In genomic region chr2:45105922-45106851, GRCm38 (mm10) we compare ENCODE assay signal across 8 mouse cellular contexts. TPM values are rescaled to one million over a fixed set of nuclear protein-coding genes. Genes with fewer than 3 reads are reported as not detected.
DNase-seq lines count a peak whose midpoint lies in the region; ATAC-seq lines count a peak whose summit lies in the region.

No protein-coding gene starts in this region.

- no peak for ATAC-seq in intestine, embryonic 16.5 days
- no peak for ATAC-seq in stomach, embryonic 15.5 days (ENCODE audit: insufficient read depth, low FRiP score, low read depth)
- ATAC-seq in activated CD4-positive, CD25-positive, alpha-beta regulatory T cell, adult 4 months: no peak

- H3K9me3 ChIP-seq in intestine, embryonic 16.5 days (ENCODE audit: control insufficient read depth, low read length): no peaks in the 10 kb centered on the region
- no peaks in the 10 kb centered on the region for H3K9me3 ChIP-seq in stomach, embryonic 15.5 days

- peak overlapping the region; percentile 85 for H3K4me2 ChIP-seq in intestine, embryonic 16.5 days (ENCODE audit: low read depth, low read length)
- H3K4me2 ChIP-seq in stomach, embryonic 15.5 days: peak overlapping the region; percentile 78

- WGBS in intestine, embryonic 16.5 days: 44% methylated on average over 7 of the region's 7 CpGs
- WGBS in stomach, embryonic 15.5 days: 50% methylated on average over 7 of the region's 7 CpGs

- peak overlapping the region; percentile 55 for H3K9ac ChIP-seq in intestine, embryonic 16.5 days (ENCODE audit: low read depth, low read length)
- 0 out of 2 replicates have a peak overlapping the region, but pooled peaks have one; percentile 12 for H3K9ac ChIP-seq in stomach, embryonic 15.5 days

- peaks cover 12% of the 10 kb centered on the region for H3K27me3 ChIP-seq in intestine, embryonic 16.5 days (replicated peaks; ENCODE audit: control insufficient read depth, insufficient read depth, low read length)
- H3K27me3 ChIP-seq in stomach, embryonic 15.5 days (replicated peaks): 0 out of 2 replicates have a peak, but pooled peaks cover 4% of the 10 kb centered on the region

- peak overlapping the region; percentile 40; the same call in 1 of the 2 replicates for H3K27ac ChIP-seq in intestine, embryonic 16.5 days (ENCODE audit: low read length)
- peak overlapping the region; percentile 66 for H3K27ac ChIP-seq in stomach, embryonic 15.5 days

- H3K4me1 ChIP-seq in intestine, embryonic 16.5 days (ENCODE audit: control insufficient read depth, insufficient read depth, low read length): peaks cover 2% of the 10 kb centered on the region; the same call in 1 of the 2 replicates
- H3K4me1 ChIP-seq in stomach, embryonic 15.5 days: peaks cover 9% of the 10 kb centered on the region

- H3K4me3 ChIP-seq in intestine, embryonic 16.5 days (ENCODE audit: low read length): peak overlapping the region; percentile 13
- H3K4me3 ChIP-seq in stomach, embryonic 15.5 days (replicated peaks): peak overlapping the region; percentile 22

- H3K36me3 ChIP-seq in intestine, embryonic 16.5 days (ENCODE audit: control insufficient read depth, insufficient read depth, low read length): no peaks in the 10 kb centered on the region
- no peaks in the 10 kb centered on the region for H3K36me3 ChIP-seq in stomach, embryonic 15.5 days

- peak; percentile 64 for DNase-seq in adrenal gland, adult 2 months
- no peak for DNase-seq in adrenal gland, adult 18-20 months (ENCODE audit: low spot score in 2 of 2)
- peak; percentile 57 for DNase-seq in lung, postnatal 10 days
- no peak for DNase-seq in lung, postnatal 25 days (ENCODE audit: low spot score)
- DNase-seq in cerebellum, adult 9-10 months: no peak

RNA-seq across cellular contexts. Expression of gene Zeb2, which starts 11.0 kb away (rescaled TPM):
- 100 to 1,000 TPM; 162 to 223 TPM for total RNA-seq in adrenal gland, adult 2 months (2021)
- 9.8 and 12.4 TPM in 2 replicates for polyA plus RNA-seq in adrenal gland, adult 2 months (2012; rRNA removed)
- 100 to 1,000 TPM; 150 to 168 TPM for total RNA-seq in adrenal gland, adult 18-20 months (2021)
- polyA plus RNA-seq in intestine, embryonic 16.5 days (2015; fragmentation: Nextera tagmentation; extraction: Ambion mirVana): 26.9 and 30.9 TPM in 2 replicates
- polyA plus RNA-seq in stomach, embryonic 15.5 days (2015; fragmentation: Nextera tagmentation; extraction: Ambion mirVana): 46.5 and 49.9 TPM in 2 replicates
- under 1 TPM; 0.71 to 0.83 TPM for polyA plus RNA-seq in activated CD4-positive, CD25-positive, alpha-beta regulatory T cell, adult 4 months (2017; shearing (Covaris generic))

Comparison
In these comparisons a context has a peak if more than half of its experiments do, and no peak if none do; other contexts are left out.
1. DNase-seq: peak in adrenal gland, adult 2 months (single experiment) and lung, postnatal 10 days (single experiment); none in adrenal gland, adult 18-20 months (0 of 2), lung, postnatal 25 days (single experiment) and cerebellum, adult 9-10 months (single experiment).